Mouse (Mus musculus) cerebellum, postnatal 10 days (tissue): ENCODE measurements at regions not wholly inside any gene's neighbourhood (a gene's known extent, or its start where the extent isn't known, plus 50 kb on each side); places are given as distances from the start of the nearest gene placed in this dataset.

ENCODE experiments used
- DNase-seq, 2 experiments: peaks; one replicate each; pipeline ENCODE4 v3.0.0; 2021; ENCODE audit warnings: mixed read lengths in 2 of 2

DNA sequence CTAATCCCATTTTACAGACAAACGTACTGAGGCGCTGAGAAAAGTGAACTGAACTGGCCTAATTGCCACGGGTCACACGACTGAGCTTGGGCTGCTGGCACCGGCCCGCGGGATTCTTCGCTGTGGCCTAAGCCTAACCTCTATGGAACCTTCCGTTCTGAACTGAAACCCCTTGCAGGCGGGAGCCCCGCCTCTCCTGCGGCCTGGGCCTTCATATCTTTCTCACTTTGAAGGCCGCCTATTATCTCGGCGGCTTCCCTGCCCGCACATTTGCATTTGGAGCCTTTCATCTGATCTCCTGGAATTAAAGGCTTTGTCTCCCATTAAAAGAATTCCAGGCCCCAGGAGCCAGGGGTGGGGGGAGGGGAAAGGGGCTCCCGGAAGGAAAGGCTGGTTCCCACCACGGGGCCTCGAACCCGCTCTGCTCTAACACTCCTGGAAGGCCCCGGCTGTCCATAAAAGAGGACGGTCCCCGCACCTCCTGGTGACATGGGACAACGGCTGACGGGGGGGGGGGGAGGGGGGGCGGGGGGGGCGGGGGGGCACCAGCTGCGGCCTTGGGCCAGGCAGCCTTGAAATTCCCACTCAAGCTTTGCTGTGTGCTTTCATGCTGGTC lies 122.9 kb upstream of the Pja1 start:
- no peak for DNase-seq

GRCm38 (mm10) chrX:99592980-99593379 lies 121.9 kb upstream of the Pja1 start:
- DNase-seq: no peak

DNA sequence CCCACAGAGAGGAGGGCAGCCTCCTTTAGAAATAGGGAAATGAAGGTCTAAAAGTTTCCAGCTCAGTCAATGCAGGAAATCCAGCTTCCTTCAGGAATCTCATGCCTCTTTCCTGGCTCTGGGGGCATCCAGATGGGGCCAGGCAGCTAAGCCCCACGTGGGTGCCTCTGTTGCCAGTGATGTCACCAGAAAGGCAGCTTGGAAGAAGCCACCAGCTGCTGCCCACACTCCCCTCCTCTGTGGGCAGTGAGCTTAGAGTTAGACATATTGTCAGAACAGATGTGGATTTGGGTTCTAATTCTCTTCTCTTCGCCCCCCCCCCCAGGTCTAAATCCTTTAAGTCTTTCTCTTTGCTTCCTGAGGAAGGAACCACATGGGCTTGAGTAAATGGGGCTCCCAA lies 116.2 kb upstream of the Pja1 start:
- DNase-seq: no peak

DNA sequence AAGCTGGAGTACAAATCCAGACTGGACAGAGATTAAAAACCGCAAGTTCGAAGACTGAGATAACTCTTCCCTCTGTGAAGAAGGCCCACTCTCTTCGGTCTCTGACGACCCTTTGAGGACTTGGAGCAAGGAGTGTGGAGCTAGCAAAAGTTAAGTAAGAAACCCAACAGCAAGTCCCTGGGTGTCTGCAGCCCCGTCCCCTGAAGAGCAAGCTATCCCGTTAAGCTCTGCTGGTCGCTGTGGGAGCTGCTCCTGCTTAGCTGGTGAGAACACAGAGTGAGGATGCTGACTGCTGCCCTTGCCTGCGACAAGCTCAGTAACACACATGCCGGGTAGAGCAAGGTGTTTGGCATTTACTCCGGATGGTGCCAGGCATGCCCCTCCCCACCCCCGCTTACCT lies 115.2 kb upstream of the Pja1 start:
- DNase-seq: no peak

- no peak for DNase-seq
Observed at GRCm38 (mm10) chrX:99585703-99586102, 114.6 kb upstream of the Pja1 start.

DNA sequence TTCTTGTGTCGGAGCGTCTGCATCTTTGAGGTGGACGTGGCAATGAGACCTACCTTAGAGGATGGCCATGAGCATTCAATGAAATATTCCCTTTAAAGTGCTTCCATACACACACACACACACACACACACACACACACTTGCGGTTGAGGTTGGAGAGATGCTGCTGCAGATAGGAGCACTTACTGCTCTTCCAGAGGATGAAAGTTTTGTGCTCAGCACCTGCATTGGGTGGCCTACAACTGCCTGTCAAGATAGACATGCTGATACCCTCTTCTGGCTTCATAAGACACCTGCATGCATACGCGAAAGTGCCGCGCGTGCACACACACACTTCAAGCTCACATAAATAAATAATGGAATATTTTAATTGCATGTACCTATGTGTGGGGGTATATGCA lies 111.5 kb upstream of the Pja1 start:
- no peak for DNase-seq

DNA sequence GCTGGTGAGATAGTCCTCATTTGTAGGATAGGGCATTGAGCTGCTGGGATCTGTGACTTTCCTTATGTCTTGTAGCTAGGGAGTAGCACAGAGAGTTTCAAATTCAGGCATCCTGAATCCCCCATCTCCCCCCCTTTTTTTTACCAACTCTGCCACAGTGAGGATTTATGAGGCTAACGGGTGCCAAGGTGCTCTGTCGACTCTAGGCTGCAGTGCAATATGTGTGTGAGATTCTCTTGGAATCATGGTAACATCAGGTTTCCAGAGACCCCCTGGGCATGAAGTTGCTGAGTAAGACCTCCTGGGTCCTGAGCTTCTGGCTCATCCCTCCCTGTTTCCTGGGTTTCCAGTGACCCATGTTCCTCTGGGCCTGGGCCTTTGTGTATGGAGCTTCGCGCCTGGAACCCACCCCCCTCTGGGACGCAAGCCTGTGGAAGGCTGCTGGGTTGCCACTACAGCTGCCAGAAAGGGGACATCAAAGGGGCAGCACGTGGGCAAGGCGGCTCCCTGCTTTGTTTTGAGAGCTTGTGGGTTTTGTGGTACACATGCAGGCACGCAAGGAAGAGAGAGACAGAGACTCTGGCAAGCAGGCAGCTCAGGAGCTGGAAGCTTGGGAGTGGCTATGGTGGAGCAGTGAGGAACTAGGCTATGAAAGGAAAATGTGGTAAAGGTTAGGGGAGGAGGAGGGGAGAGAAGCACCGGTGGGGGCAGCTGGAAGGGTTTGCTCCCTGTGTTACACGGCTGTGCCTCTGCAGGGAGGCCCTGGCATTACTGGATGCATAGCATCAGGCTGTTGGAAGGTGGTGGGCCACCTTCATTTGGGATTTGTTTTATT lies 110.8 kb upstream of the Pja1 start:
- no peak for DNase-seq

DNA sequence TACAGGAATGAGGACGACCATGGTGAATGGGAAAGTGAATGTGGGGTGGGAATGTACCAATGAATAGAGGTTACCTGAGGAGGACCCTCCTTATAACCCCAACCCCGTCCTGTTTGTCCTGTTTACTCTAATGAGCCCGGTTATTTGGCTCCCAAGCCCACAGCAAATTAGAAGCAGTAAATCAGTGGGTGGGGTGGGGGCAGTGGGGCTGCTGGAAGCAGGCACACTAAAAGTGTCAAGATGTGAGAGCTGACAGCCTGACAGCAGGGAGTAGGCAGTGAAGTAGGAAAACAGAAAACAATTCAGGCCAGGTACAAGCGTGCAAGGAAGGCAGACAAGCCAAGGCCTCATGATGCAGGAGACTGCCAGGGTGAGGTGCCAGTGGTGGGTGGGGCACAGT lies 108.1 kb upstream of the Pja1 start:
- DNase-seq: no peak

DNA sequence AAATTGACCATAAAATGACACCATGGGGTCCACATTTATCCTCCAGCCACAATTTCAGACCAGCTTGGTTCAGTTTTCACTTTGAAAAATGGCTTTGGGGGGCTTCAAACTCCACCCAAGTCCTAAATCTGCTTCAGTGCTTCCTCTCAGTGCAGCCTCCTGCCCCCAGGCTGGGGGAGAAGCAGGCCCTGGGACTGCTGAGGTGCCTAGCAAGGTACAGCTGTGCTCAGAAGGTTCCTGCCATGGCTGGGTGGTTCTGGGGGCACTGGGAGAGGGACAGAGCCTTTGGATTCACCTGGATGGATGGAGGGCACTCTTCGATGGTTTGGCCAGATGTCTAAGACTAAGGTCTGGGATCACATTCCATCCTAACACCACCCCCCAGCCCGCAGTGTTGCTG lies 107.7 kb upstream of the Pja1 start:
- no peak for DNase-seq

DNA sequence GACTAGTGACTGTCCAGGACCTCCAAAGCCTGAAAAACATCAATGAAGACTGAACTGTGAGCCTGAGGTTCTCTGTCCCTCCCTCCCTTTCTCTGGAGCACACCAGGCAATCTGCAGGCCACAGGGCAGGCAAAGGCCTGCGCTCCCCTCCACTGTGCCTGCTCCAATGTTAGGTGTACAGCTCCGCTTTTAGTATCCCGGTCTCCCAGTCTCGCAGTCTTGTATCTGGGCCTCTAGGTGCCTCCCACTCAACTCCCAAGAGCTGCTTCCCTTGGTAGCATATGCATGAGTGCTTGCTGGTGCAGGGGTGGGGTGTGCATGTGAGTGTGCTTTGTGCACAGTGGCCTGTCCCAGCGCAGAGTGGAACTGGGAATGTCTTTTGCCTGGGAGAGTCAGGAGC lies 104.0 kb upstream of the Pja1 start:
- no peak for DNase-seq

DNA sequence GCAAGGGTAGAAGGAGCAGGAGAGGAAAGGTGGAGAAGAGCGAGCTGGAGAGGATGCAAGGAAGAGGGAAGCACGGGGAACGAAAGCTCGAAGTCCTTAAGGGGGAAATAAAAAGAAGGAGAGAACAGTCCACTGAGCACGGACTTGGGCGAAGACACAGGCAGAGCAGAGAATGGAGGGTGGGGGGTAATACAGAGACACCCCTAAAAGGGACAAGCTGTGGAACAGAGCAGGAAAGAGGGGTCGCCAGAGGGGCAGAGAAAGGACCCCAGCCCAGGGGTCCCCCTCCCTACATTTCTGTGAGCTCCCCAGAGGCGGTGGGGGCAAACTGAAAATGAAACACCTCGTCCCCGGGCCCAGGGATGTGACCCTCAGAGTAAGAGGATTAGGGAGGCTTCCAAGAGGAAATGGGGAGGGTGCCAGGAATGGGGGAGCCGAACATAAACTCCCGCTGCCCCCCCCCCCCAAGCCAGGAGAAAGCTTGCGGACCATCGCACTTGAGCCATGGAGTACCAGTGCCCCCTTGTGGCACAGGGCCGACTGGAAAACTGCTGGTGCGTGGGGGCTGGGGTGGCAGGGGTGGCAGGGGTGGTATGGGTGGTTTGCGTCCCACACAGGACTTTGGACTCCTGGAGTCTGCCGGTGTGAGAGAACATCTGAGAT lies 103.5 kb upstream of the Pja1 start:
- peak; percentile 87 for DNase-seq

DNA sequence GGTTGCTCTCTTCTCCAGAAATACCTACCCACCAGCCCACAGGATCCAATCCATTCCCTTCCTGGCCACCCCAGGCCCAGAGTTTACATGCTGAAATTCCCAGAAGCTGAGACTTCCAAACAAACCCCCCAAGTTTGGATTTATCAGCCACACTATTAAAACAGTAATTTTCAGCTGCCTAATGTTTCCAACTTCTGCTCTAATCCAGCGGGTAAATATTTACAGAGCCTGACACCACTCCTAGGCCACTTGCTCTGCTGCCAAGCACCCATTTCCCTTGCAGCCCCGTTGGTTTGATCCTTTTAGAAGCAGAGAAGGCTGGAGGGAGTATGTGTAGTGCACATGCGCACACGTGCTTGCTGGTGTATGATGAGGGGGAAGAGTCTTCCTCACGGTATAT lies 99.1 kb upstream of the Pja1 start:
- DNase-seq: no peak

DNA sequence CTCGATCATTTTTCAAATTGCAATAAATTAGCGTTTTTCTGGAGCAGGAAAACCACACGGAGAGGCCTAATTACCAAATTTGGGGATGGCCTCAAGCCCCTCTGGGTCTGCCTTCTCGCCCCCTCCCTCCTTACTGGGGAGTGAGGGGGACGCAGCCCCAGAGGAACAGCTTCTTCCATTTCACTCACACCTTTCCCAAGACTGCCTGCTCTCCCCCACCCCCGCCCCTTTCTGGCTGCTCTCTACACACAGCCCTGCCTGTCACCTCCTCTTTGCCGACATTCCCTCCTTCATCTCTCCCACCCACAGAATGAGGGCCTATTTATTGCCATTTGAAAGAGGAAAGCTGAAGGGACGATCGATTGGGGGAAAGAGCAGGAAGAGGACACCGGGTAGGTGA lies 97.2 kb upstream of the Pja1 start:
- no peak for DNase-seq

DNA sequence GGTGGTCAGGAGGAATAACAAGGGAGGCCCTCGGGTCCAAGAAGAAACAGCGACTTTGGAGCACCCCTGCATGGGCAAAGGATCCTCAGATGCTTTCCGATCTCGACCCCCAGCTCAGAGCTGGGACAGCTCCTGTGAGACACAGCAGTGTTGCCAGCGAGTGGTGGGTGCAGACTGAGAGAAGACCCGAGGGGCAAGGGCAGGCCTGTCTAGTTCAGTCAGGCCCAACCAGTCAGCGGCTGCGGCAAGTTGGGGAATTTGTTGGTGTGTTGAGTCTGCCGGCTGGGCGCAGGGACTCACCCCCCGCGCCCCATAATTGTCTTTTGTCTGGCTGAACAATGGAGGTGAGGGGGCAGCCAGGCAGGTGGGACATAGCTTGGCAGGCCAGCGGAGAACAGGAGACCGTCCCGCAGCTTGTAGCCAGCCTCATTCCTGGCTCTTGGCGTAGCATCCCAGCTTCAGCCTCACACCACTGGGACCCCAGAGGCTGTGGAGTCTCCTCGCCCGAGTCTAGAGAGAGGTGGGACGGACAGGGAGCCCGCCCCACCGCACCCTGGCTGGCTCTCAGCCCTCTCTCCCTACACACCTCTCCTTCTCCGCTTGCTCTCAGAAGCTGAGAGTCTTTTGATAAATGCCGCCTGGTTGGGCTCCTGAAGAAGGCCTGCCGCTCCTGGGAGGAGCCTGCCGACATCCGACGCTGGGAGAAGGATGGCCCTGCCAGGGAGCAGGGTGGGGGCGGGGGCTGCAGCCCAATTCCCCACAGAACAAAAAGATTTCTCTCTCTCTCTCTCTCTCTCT lies 96.5 kb upstream of the Pja1 start:
- peak; percentile 15 to 16 for DNase-seq

DNA sequence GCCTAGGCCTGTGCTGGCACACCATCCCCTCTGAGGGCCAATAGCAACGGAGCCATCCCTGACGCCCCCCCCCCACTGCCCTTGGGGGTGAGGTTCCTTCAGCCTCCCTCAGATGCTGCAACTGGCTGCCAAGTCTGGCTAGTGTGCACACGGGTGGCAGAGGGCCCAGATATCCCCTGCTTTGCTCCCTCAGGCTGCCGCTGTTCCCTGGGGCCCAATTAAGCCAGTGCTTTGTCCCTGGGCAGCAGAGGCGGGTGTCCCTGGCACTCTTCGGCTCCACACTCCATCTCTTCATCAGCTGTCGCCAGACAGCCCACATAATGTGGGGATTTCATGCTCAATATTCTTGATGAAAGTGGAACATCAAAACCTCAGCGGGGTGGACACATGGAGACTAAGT lies 90.9 kb upstream of the Pja1 start:
- peak; percentile 25 to 52 for DNase-seq

- peak; percentile 60 to 76 for DNase-seq
Observed at GRCm38 (mm10) chrX:99560699-99561098, 89.6 kb upstream of the Pja1 start.

DNA sequence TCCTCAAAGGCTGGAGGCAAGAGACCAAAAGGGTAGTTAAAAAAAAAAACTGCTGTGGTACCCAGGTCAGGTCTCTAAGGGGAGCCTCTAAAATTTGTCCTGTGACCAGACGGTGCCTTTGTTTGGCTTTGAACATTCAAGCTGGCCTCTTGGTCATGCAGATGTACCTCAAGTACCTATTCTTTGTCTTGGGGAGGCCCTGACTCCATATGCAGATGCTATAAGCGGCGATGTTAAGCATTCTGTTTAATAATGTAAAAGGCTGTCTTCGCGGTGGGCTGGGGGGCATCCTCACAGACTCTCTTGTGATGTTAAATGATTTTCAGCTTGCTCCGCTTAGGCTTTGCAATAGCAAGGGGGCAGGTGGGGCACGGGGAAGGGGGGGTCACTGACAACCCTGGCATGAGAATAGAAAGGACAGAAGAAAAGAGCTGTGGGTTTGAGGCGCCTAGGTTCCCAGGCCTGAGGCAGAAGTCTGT lies 85.8 kb upstream of the Pja1 start:
- no peak for DNase-seq

DNA sequence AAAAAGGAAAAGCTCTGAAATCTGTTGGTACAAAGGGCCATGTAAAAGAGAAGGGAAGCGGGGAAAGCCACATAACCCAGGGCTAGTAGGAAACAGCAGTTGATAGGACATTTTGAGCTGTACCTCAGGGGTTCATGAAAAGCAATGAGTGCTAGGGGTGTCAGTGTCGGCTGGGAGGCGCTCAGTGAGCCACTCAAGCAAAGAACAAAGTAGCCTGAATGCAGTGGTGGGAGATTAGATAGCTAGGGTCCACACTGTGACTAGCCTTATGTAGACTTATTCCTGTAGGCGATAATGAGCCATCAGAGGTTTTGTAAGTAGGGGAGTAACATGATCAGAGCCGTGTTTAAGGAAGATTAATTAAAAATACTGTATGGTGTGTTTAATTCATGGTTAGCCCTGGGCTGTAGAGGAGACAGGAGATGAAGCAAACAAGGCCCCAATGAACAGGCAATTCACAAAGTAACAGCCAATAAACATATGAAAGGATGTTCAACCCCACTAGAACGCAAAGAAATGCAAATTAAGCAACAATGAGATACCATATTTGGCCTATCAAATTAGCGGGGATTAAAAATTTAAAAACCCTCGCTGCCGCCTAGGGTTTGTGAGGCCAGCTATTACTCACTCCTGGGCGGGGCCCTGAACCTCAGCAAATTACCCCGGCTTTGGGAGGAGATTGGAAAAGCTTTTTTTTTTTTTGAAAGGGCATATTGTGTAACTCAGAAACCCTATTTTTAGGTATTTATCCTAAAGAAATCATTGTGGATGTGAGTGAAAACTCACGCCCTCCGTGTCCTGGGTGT lies 85.1 kb upstream of the Pja1 start:
- no peak for DNase-seq

DNA sequence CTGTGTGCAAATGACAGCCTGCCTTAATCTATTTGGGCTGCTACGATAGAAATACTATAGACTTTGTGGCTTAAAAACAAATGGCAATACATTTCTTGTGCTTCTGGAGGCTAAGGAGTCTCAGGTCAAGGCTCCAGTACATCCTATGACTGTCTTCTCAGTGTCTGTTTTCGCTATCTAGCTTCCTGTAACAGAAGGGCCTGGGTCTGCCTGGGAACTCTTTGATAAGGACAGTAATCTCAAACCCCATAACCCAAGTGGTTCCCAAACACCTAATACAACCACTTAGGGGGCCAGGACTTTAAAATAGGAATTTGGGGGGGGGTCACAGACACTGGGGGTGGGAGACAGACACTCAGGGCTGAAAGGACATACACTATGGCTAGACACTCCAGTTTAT lies 81.7 kb upstream of the Pja1 start:
- no peak for DNase-seq

DNA sequence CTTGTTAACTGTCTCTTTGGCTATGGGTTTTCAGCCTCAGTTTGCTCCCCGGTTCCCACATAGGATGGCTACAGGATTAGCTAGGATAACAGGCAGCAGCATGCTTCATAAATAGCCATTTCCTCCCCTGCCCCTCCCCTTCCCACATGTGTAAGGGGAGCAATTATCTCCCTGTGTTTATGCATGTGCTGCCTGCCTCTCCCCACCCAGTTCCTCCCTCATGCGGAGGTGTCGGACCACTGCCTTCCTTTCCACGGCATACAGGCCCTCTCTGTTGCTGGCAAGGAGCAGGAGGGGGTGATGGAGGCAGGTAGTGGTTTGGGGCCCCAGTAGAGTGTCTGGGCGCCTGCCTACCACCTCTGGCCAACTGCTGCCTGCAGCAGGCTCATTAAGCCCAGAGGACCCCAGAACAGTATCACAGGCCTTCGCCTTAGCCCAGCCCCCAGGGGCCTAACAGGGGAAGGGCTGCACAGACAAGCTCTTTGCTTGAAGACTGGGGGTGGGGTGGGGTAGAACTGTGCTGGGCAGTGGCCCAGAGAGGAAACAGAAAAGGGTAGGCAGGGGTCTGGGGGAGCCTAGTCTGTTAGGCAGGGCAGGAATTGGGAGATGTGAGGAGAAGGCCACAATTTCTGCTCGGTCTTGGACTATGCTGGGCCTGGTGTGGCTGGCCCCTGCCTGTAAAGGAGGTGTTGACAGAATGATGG lies 79.1 kb upstream of the Pja1 start:
- no peak for DNase-seq

DNA sequence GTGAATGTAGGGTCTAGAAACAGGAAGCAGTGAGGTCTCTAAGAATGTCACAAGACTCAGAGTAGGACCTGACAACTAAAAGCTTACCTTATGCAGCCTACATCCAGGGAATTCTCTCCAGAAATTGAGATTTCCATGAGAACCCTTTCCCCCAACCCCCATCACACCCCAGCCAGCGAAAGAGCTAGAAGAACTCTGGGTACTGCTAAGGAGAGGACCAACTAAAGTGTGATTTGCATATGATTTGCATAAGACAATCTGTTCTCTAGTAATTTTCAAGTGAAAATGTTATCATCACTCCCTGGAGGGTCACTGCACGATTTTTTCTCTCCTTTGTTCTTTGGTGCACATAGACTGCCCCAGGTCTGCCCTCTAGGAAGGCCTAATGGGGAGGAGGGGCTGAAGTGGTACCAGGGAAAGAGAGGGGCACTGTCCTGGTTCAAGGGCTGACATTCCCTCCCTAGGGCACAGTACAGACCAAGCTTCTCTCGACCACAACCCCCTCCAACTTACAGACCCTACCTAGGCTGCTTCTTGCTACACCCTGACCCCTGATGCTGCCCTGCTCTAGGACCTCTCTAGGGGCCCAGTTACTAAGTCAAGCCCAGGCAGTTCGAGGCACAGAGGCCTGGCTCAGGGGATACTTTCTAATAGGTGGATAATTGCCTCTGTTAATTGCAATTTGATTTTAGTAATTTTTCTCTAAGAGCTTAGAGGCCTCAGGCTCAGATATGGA lies 77.4 kb upstream of the Pja1 start:
- no peak for DNase-seq
